Mouse (Mus musculus): ENCODE results near the gene Igf1. TPM values are rescaled to one million over a fixed set of nuclear protein-coding genes. Genes with fewer than 3 reads are reported as not detected.

Igf1 gene
- 6.1 and 22.8 TPM in 2 replicates for polyA plus RNA-seq (2012; rRNA removed)

- TF ChIP-seq POLR2A (IDR thresholded peaks at IDR 0.05; ENCODE audit: low read depth, low read length), result no peak
- H3K36me3 ChIP-seq (ENCODE audit: control insufficient read depth, insufficient read depth, low read length), result no peaks in the 10 kb centered on the region
- H3K4me3 ChIP-seq (ENCODE audit: low read depth, low read length), result no peak within 1 kb of the TSS
- no peaks in the 10 kb centered on the region for H3K4me1 ChIP-seq (ENCODE audit: control insufficient read depth, insufficient read depth, insufficient read length, low read length)
- 39% methylated on average over 5 of the region's 5 CpGs for WGBS
- no peaks in the 10 kb centered on the region; the same call in 1 of the 2 replicates for H3K27me3 ChIP-seq (ENCODE audit: control insufficient read depth, insufficient read depth, low read length)
- no peak within 1 kb of the TSS for H3K27ac ChIP-seq (ENCODE audit: insufficient read depth, low read depth, low read length)
Observed at GRCm38 (mm10) chr10:87858013-87858806, at the start of gene Igf1. Gene Igf1, plus strand, starts transcription at chr10:87858265.

- H3K4me3 ChIP-seq (ENCODE audit: low read depth, low read length), result no peak overlapping the region
- TF ChIP-seq CTCF (IDR thresholded peaks at IDR 0.05; ENCODE audit: extremely low read depth, insufficient read length, insufficient replicate concordance, low read depth, low read length) (no peak), POLR2A (IDR thresholded peaks at IDR 0.05; ENCODE audit: low read depth, low read length) (no peak)
- no peak overlapping the region for H3K27ac ChIP-seq (ENCODE audit: insufficient read depth, low read depth, low read length)
- 41% methylated on average over 8 of the region's 8 CpGs for WGBS
- no peaks in the 10 kb centered on the region for H3K36me3 ChIP-seq (ENCODE audit: control insufficient read depth, insufficient read depth, low read length)
- no peaks in the 10 kb centered on the region for H3K27me3 ChIP-seq (ENCODE audit: control insufficient read depth, insufficient read depth, low read length)
- no peaks in the 10 kb centered on the region for H3K4me1 ChIP-seq (ENCODE audit: control insufficient read depth, insufficient read depth, insufficient read length, low read length)
Observed at GRCm38 (mm10) chr10:87812157-87813072, 45.6 kb upstream of the Igf1 start.

GRCm38 (mm10) chr10:87813073-87813590 lies 44.9 kb upstream of the Igf1 start:
- Histone ChIP-seq H3K27me3 (ENCODE audit: control insufficient read depth, insufficient read depth, low read length) (no peaks in the 10 kb centered on the region), H3K36me3 (ENCODE audit: control insufficient read depth, insufficient read depth, low read length) (no peaks in the 10 kb centered on the region), H3K4me1 (ENCODE audit: control insufficient read depth, insufficient read depth, insufficient read length, low read length) (no peaks in the 10 kb centered on the region), H3K4me3 (ENCODE audit: low read depth, low read length) (no peak overlapping the region), H3K27ac (ENCODE audit: insufficient read depth, low read depth, low read length) (no peak overlapping the region)
- 11% methylated on average over 3 of the region's 3 CpGs for WGBS
- TF ChIP-seq CTCF (IDR thresholded peaks at IDR 0.05; ENCODE audit: extremely low read depth, insufficient read length, insufficient replicate concordance, low read depth, low read length) (no peak), POLR2A (IDR thresholded peaks at IDR 0.05; ENCODE audit: low read depth, low read length) (no peak)

GRCm38 (mm10) chr10:87816861-87817260 lies 41.2 kb upstream of the Igf1 start:
- Histone ChIP-seq H3K4me3 (ENCODE audit: low read depth, low read length) (no peak overlapping the region), H3K27ac (ENCODE audit: insufficient read depth, low read depth, low read length) (no peak overlapping the region), H3K4me1 (ENCODE audit: control insufficient read depth, insufficient read depth, insufficient read length, low read length) (no peaks in the 10 kb centered on the region), H3K36me3 (ENCODE audit: control insufficient read depth, insufficient read depth, low read length) (no peaks in the 10 kb centered on the region), H3K27me3 (ENCODE audit: control insufficient read depth, insufficient read depth, low read length) (no peaks in the 10 kb centered on the region)
- WGBS, result 78% methylated on average over 4 of the region's 4 CpGs
- TF ChIP-seq POLR2A (IDR thresholded peaks at IDR 0.05; ENCODE audit: low read depth, low read length), result no peak
- TF ChIP-seq CTCF (IDR thresholded peaks at IDR 0.05; ENCODE audit: extremely low read depth, insufficient read length, insufficient replicate concordance, low read depth, low read length), result no peak

- Histone ChIP-seq H3K27ac (ENCODE audit: insufficient read depth, low read depth, low read length) (no peak overlapping the region), H3K4me3 (ENCODE audit: low read depth, low read length) (no peak overlapping the region), H3K36me3 (ENCODE audit: control insufficient read depth, insufficient read depth, low read length) (no peaks in the 10 kb centered on the region), H3K27me3 (ENCODE audit: control insufficient read depth, insufficient read depth, low read length) (no peaks in the 10 kb centered on the region), H3K4me1 (ENCODE audit: control insufficient read depth, insufficient read depth, insufficient read length, low read length) (no peaks in the 10 kb centered on the region)
- TF ChIP-seq CTCF (IDR thresholded peaks at IDR 0.05; ENCODE audit: extremely low read depth, insufficient read length, insufficient replicate concordance, low read depth, low read length), result no peak
- TF ChIP-seq POLR2A (IDR thresholded peaks at IDR 0.05; ENCODE audit: low read depth, low read length), result no peak
- WGBS, result 73% methylated on average over 7 of the region's 7 CpGs
Observed at GRCm38 (mm10) chr10:87817786-87818185, 40.3 kb upstream of the Igf1 start.

- no peak for TF ChIP-seq POLR2A (IDR thresholded peaks at IDR 0.05; ENCODE audit: low read depth, low read length)
- WGBS, result 69% methylated on average over 10 of the region's 10 CpGs
Observed at GRCm38 (mm10) chr10:87821906-87822305, 36.2 kb upstream of the Igf1 start.

GRCm38 (mm10) chr10:87830012-87830411 lies 28.1 kb upstream of the Igf1 start:
- 88% methylated on average over 2 of the region's 2 CpGs for WGBS
- Histone ChIP-seq H3K4me1 (ENCODE audit: control insufficient read depth, insufficient read depth, insufficient read length, low read length) (no peaks in the 10 kb centered on the region), H3K36me3 (ENCODE audit: control insufficient read depth, insufficient read depth, low read length) (no peaks in the 10 kb centered on the region), H3K27ac (ENCODE audit: insufficient read depth, low read depth, low read length) (no peak overlapping the region), H3K4me3 (ENCODE audit: low read depth, low read length) (no peak overlapping the region), H3K27me3 (ENCODE audit: control insufficient read depth, insufficient read depth, low read length) (no peaks in the 10 kb centered on the region)
- TF ChIP-seq CTCF (IDR thresholded peaks at IDR 0.05; ENCODE audit: extremely low read depth, insufficient read length, insufficient replicate concordance, low read depth, low read length) (no peak), POLR2A (IDR thresholded peaks at IDR 0.05; ENCODE audit: low read depth, low read length) (no peak)

More at GRCm38 (mm10) chr10:87821906-87822305, 36.2 kb upstream of the Igf1 start:
- Histone ChIP-seq H3K4me1 (ENCODE audit: control insufficient read depth, insufficient read depth, insufficient read length, low read length) (no peaks in the 10 kb centered on the region), H3K27ac (ENCODE audit: insufficient read depth, low read depth, low read length) (no peak overlapping the region), H3K4me3 (ENCODE audit: low read depth, low read length) (no peak overlapping the region), H3K36me3 (ENCODE audit: control insufficient read depth, insufficient read depth, low read length) (no peaks in the 10 kb centered on the region), H3K27me3 (ENCODE audit: control insufficient read depth, insufficient read depth, low read length) (no peaks in the 10 kb centered on the region)
